Mouse (Mus musculus): ENCODE data around the gene Cyp4f14. TPM values are rescaled to one million over a fixed set of nuclear protein-coding genes. Genes with fewer than 3 reads are reported as not detected.

The Cyp4f14 gene
- total RNA-seq (2021), result 1 to 10 TPM; 4.1 to 5.4 TPM
- long read RNA-seq, experiment 1, partial matches to known transcripts, result 1 of 4 reads
- long read RNA-seq, experiment 1, other reads (novel, unspliced or antisense), result 2 of 4 reads
- long read RNA-seq, experiment 2, partial matches to known transcripts, result 1 of 4 reads
- long read RNA-seq, experiment 2, other reads (novel, unspliced or antisense), result 2 of 4 reads

DNA sequence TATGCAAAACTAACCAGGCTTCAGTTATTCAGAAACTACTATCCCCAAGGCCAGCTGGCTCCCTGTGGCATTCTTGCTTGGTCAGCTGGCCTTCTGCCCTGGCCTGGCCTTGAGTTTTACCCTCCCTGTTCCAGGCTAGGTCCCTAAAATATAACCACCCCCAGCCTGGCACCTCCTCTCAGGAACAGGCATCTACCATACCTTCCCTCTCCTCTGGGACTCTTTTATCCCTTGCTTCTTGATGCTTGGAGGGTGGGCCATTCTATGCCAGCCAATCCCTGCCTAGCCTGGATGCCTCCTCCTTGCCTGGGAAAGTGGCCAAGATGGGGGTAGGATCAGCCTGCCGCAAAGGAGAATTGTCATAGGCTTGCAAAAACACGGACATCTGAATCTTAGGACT is at the start of gene Cyp4f14:
Gene Cyp4f14 (minus strand): TSS at position 212 of the 400 bp plus-strand sequence.
- H3K27ac ChIP-seq, result peak within 1 kb of the TSS; percentile 47
- TF ChIP-seq CTCF (conservative IDR thresholded peaks at IDR 0.05), result no peak
- no peak within 1 kb of the TSS for H3K4me3 ChIP-seq
- peak in 1 of 2 experiments; percentile 17 for DNase-seq (ENCODE audit: low spot score in 2 of 2)

DNA sequence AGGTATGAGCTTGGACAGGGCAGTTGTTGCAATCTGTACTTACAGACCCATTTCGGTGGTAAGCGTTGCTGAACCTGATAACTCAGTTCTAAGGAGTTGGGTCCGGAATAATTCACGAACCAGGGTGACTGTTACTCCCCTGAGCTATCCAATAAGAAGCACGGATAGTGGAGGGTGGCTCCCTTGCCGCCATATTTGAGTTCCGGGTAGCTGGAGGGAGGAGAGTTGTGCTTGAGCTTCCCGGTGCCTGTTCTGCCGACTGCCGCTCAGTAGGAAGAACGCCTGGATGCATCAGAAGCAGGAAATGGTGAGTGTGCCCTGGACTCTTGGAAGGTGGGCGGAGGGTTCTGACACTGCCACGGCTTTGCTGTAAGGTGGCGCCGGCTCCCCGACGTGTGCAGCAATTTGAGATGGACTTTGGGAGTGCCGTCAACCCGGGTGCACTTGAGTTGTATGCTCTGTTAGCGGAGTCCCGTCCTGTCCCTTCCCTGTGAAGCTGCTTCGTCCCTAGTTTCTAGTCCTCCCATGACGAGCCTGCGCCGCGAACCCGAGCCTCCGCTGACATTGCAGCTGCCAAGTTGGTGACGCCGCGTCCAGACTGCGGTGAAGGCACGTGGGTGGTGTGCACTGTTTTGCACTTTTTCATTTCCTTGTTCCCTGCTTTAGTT is 48.6 kb upstream of the Cyp4f14 start, which contains the start of gene Zfp472:
Gene Zfp472 (plus strand): TSS at position 192 of the 668 bp plus-strand sequence.
- TF ChIP-seq CTCF (conservative IDR thresholded peaks at IDR 0.05), result no peak
- peak; percentile 94 to 95 for DNase-seq (ENCODE audit: low spot score in 2 of 2)
- Histone ChIP-seq H3K27ac (peak within 1 kb of the TSS; percentile 76), H3K4me3 (peak within 1 kb of the TSS; percentile 84)

DNA sequence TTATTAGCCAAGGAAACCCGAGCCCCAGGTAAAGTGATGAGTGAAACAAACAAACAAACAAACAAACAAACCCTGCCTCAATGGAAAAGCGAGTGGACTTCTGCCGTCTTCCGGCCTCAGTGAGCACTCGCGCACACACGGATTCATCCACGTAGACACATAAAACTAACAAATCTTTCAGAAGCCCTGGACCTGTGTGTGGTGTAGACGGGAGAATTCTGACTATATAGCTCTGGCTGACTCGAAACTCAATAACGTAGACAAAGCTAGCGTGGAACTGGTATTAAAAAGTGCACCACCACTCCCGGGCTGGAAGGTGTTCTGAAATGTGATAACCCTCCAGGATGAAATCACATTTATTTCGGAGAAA is 48.1 kb upstream of the Cyp4f14 start:
- TF ChIP-seq CTCF (conservative IDR thresholded peaks at IDR 0.05), result peak; percentile 64
- H3K27ac ChIP-seq, result peak overlapping the region; percentile 76
- peak overlapping the region; percentile 84 for H3K4me3 ChIP-seq
- no peak for DNase-seq (ENCODE audit: low spot score in 2 of 2)

DNA sequence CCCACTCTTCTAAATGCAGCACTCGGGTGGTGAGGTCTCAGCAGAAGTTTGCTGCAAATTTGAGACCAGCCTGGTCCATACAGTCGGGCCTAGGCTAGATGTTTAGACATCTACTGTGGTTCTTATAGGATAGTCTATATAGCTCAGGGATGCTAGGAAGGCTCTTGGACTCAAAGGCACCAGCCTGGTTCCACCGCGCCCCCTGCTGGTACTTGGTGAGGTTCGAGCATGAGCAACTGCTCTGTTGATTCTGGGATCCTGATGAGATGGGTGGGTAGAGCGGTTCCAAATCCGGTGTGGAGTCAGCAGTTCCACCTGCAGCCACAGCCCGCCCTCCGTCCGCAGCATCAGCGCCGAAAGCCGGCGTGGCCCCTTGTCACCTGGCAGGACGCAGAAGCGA is 34.3 kb upstream of the Cyp4f14 start:
- TF ChIP-seq CTCF (conservative IDR thresholded peaks at IDR 0.05), result peak; percentile 88
- Histone ChIP-seq H3K27ac (no peak overlapping the region), H3K4me3 (peak overlapping the region; percentile 14; the same call in 1 of the 2 replicates)
- peak; percentile 76 to 91 for DNase-seq (ENCODE audit: low spot score in 2 of 2)

DNA sequence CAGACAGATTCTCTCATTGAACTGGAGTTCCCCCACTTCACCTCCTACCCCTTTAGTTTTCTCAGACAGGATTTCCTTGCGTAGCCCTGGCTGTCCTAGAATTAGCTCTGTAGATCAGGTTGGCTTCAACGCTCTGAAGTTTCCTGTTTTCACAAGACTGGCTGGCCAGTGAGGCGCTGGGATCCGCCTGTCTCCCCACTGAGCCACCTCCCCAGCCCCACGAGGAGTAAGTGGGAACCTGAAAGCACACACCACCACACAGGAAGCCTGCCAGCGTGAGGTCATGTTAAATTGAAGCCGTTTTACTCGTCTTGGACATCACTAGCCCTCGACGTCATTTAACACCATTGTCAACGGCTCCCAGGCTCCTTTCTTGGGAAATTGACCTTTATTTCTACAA is 33.9 kb upstream of the Cyp4f14 start:
- Histone ChIP-seq H3K4me3 (no peak overlapping the region), H3K27ac (no peak overlapping the region)
- TF ChIP-seq CTCF (conservative IDR thresholded peaks at IDR 0.05), result no peak
- DNase-seq (ENCODE audit: low spot score in 2 of 2), result no peak

DNA sequence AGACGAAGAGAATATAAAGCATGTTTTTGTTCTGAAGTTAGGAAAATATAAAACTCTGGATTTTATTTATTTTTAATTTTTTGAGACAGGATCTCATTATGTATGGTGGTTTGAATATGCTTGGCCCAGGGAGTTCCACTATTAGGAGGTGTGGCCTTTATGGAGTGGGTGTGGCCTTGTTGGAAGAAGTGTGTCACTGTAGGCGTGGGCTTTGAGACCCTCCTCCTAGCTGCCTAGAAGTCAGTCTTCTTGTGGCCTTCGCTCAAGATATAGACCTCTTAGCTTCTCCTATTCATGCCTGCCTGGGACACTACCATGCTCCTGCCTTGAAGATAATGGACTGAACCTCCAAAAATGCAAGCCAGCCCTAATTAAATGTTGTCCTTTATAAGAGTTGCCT is 33.0 kb upstream of the Cyp4f14 start:
- Histone ChIP-seq H3K27ac (no peak overlapping the region), H3K4me3 (no peak overlapping the region)
- no peak for TF ChIP-seq CTCF (conservative IDR thresholded peaks at IDR 0.05)
- no peak for DNase-seq (ENCODE audit: low spot score in 2 of 2)

DNA sequence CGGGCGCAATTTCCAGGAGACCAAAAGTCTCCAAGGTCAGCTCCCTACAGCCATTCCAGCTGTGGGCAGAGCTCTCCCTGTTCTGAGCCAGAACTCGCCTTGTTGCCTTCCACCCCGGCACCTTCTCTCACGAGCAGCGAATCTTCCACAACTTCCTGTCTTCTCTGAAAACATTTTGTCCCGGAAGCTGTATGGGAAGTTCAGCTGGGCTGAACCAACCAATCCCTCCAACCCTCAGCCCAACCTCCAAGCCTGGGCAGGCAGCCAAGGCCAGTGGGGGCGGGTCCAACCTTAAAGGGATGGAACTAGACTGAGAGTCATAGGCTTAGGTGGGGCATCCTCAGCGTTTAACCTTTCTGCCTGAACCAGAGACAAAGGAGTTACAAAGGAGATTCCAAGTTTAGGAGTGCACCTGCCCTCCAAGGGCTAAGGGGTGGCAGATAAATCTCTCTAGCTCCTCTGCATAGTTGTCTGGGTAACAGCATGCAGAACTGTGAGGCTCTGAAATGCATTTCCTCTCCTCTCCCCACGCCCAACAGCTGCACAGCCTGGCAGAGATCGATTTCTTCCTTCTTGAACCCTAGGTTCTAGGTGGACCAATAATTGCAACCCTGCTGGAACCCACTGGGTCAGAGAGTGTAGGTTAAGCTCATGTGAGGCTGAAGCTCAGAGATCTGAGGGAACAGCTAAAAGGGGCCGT is 30.2 kb upstream of the Cyp4f14 start, which contains the start of gene Cyp4f13:
Gene Cyp4f13 (minus strand): TSS at position 188 of the 700 bp plus-strand sequence.
- Histone ChIP-seq H3K4me3 (peak within 1 kb of the TSS; percentile 81), H3K27ac (peak within 1 kb of the TSS; percentile 90)
- no peak for TF ChIP-seq CTCF (conservative IDR thresholded peaks at IDR 0.05)
- peak; percentile 93 to 96 for DNase-seq (ENCODE audit: low spot score in 2 of 2)

DNA sequence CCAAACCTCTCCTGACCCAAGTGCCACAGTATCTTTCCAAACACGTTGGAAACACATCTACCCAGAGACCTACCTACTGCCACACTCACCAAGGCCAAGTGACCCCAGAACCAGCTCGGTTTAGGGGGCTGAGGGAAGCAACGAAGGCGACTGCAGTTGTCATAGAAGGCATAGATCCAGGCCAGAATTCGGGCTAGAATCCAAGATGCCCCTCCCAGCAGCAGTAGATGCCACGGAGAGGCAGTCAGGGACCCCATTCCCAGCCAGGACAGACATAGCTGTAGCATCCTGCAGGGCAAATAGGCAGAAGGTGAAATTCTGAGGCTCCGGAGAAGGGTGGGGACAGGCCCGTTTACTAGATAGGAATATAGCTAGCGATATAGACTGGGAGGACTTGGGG is 29.6 kb upstream of the Cyp4f14 start:
- DNase-seq (ENCODE audit: low spot score in 2 of 2), result no peak
- TF ChIP-seq CTCF (conservative IDR thresholded peaks at IDR 0.05), result no peak
- Histone ChIP-seq H3K27ac (peak overlapping the region; percentile 90), H3K4me3 (peak overlapping the region; percentile 81)

DNA sequence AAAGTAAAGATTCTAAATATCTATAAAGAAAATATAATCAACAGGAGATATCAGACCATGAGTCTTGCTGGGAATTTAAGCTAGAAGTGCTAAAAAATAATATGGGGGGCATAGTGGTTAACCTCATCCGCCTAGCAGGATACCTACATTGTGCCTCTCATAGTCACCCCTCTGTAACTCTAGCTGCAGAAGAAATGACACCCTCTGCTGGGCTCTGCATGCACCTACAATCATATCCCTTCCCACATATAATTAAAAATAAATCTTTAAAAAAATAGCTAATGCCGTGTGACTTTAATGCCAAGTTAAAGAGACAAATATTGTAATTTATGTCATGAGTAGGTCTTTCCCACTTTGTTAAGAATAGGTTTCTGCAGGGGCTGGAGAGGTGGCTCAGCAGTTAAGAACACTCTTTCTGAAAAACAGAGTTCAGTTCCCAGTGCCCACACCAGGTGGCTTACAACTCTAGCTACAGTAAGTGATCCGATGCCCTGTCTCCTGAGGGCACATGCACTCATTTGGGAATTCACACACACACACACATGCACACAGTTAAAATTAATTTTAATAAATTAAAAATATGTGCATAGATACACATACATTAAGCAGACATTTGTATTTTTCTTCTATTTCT is 27.4 kb upstream of the Cyp4f14 start:
- DNase-seq (ENCODE audit: low spot score in 2 of 2), result no peak
- H3K4me3 ChIP-seq, result no peak overlapping the region
- TF ChIP-seq CTCF (conservative IDR thresholded peaks at IDR 0.05), result peak; percentile 65
- H3K27ac ChIP-seq, result no peak overlapping the region

DNA sequence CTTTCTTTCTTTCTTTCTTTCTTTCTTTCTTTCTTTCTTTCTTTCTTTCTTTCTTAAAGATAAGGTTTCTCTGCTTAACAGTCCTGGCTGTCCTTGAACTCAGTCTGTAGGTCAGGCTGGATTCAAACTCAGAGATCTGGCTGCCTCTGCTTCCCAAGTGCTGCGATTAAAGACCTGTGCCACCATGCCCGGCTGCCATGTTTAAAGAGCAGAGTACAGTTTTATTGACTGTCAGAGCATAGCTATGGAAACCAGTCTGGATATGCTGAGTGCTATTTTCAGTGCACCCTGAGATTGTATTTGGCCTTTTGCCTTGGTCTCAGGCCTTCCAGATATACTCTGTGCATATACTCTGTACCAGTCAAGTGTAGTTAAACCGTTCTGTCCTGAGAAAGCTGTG is 26.5 kb upstream of the Cyp4f14 start:
- no peak overlapping the region for H3K27ac ChIP-seq
- no peak for TF ChIP-seq CTCF (conservative IDR thresholded peaks at IDR 0.05)
- H3K4me3 ChIP-seq, result no peak overlapping the region
- no peak for DNase-seq (ENCODE audit: low spot score in 2 of 2)

DNA sequence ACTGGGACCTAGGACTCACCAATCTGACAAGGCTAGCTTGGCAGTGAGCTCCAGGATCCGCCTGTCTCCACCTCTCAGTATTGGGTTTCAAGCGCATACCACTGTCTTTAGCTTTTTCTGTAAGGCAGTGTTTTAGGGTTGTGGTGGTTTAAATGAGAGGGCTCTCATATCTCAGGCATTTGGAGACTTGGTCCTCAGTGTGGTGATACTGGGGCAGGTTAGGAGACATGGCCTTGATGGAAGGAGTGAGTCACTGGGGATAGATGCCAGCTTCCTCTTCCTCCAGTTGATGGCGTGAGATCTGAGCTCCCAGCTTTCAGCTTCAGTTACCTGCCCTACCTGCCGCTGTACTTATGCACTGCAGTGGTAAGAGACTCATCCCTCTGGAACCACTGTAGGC is 22.7 kb upstream of the Cyp4f14 start:
- H3K4me3 ChIP-seq, result no peak overlapping the region
- no peak for DNase-seq (ENCODE audit: low spot score in 2 of 2)
- no peak overlapping the region for H3K27ac ChIP-seq
- TF ChIP-seq CTCF (conservative IDR thresholded peaks at IDR 0.05), result no peak

DNA sequence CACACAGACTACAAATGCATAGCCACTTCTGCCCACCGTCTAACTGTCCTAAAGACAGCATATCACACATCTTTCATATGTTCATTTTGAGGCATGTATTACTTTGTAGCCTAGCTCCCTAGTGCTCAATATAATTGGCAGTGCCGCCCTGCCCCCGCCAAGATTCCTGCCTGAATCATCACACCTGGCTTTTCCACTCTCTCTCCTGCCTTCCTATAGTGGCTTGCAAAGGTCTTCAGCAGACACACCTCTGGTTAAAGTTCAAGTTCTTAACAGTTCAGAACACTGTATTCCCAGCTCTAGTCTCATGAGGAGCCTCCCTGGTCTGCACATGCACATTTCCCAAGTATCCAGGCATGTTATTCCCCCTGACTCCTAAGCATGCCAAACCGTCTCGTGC is 10.7 kb upstream of the Cyp4f14 start:
- no peak overlapping the region for H3K27ac ChIP-seq
- DNase-seq (ENCODE audit: low spot score in 2 of 2), result no peak
- no peak overlapping the region for H3K4me3 ChIP-seq
- no peak for TF ChIP-seq CTCF (conservative IDR thresholded peaks at IDR 0.05)

Measured in layer of hippocampus, adult 2 months (tissue).